Mouse (Mus musculus): ENCODE data around the gene Nfil3. TPM values are rescaled to one million over a fixed set of nuclear protein-coding genes. Genes with fewer than 3 reads are reported as not detected.

Nfil3 gene
- polyA plus RNA-seq, 1 experiment = 18.8 TPM

- TF ChIP-seq FOSL1 (IDR thresholded peaks at IDR 0.05; ENCODE audit: insufficient read depth, low read length, poor library complexity, severe bottlenecking) = no peak
- TF ChIP-seq MYOD1 (IDR thresholded peaks at IDR 0.05; ENCODE audit: control insufficient read depth, insufficient read length, low read depth) = no peak
- TF ChIP-seq MAX (IDR thresholded peaks at IDR 0.05) = no peak
- TF ChIP-seq CTCF (IDR thresholded peaks at IDR 0.05; ENCODE audit: control insufficient read depth, insufficient read depth, insufficient read length) = no peak
- TF ChIP-seq CEBPB (IDR thresholded peaks at IDR 0.05; ENCODE audit: low read depth) = no peak
- TF ChIP-seq MYOG (IDR thresholded peaks at IDR 0.05; ENCODE audit: control insufficient read depth, extremely low read depth, insufficient read length) = no peak
- TF ChIP-seq USF1 (IDR thresholded peaks at IDR 0.05; ENCODE audit: low read depth) = no peak
- Histone ChIP-seq H3K36me3 (ENCODE audit: control insufficient read depth, insufficient read depth) (no peaks in the 10 kb centered on the region), H3K27me3 (ENCODE audit: control insufficient read depth, insufficient read depth, insufficient read length) (no peaks in the 10 kb centered on the region)
These were observed 61.0 kb downstream of the Nfil3 start for GRCm38 (mm10) chr13:52919790-52920352.

DNA sequence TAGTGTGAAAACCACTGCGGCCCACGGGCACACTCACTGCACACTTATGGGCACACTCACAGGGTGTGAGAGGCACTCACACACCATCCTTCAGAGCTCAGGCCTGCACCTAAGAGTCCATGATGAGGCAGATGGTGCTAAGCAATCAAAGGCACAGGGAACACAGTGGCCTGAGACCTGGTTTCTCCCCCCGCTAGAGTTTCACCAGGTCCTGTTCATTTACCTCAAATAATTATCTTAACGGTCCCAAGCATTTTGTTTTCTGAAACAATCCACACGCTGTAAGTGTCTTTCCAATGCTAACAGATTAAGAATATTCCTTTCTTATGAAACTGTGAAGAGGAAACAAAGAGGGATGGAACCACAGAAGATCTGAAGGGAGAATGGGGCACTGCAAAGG is 62.5 kb downstream of the Nfil3 start:
- no peak for TF ChIP-seq USF1 (IDR thresholded peaks at IDR 0.05; ENCODE audit: low read depth)
- no peak for TF ChIP-seq MYOG (IDR thresholded peaks at IDR 0.05; ENCODE audit: control insufficient read depth, extremely low read depth, insufficient read length)
- no peak for TF ChIP-seq MYOD1 (IDR thresholded peaks at IDR 0.05; ENCODE audit: control insufficient read depth, insufficient read length, low read depth)
- no peak for TF ChIP-seq CTCF (IDR thresholded peaks at IDR 0.05; ENCODE audit: control insufficient read depth, insufficient read depth, insufficient read length)
- TF ChIP-seq FOSL1 (IDR thresholded peaks at IDR 0.05; ENCODE audit: insufficient read depth, low read length, poor library complexity, severe bottlenecking) = no peak
- no peak for TF ChIP-seq MAX (IDR thresholded peaks at IDR 0.05)
- Histone ChIP-seq H3K27me3 (ENCODE audit: control insufficient read depth, insufficient read depth, insufficient read length) (no peaks in the 10 kb centered on the region), H3K36me3 (ENCODE audit: control insufficient read depth, insufficient read depth) (no peaks in the 10 kb centered on the region), H3ac (ENCODE audit: control insufficient read depth, insufficient read length, low read depth) (no peak overlapping the region), H3K79me2 (ENCODE audit: control insufficient read depth, insufficient read depth) (no peaks in the 10 kb centered on the region), H3K4me3 (ENCODE audit: insufficient read depth, poor library complexity, severe bottlenecking) (no peak overlapping the region), H3K79me3 (ENCODE audit: low read depth) (no peaks in the 10 kb centered on the region)

More at GRCm38 (mm10) chr13:52919790-52920352, 61.0 kb downstream of the Nfil3 start:
- no peaks in the 10 kb centered on the region for H3K79me3 ChIP-seq (ENCODE audit: low read depth)
- H3K4me3 ChIP-seq (ENCODE audit: insufficient read depth, poor library complexity, severe bottlenecking) = no peak overlapping the region
- no peaks in the 10 kb centered on the region for H3K79me2 ChIP-seq (ENCODE audit: control insufficient read depth, insufficient read depth)
- no peak overlapping the region for H3ac ChIP-seq (ENCODE audit: control insufficient read depth, insufficient read length, low read depth)

Other genes starting within 250 kb of the Nfil3 start
- gene Auh, start 51.4 kb downstream of the Nfil3 start, polyA plus RNA-seq (2012; fragmentation: generic; extraction: Trizol) = 14.0 TPM